Mouse (Mus musculus) gastrocnemius, postnatal 4 days (tissue): ENCODE measurements around the gene Hk1. TPM values are rescaled to one million over a fixed set of nuclear protein-coding genes. Genes with fewer than 3 reads are reported as not detected.
"Not testable (repeated sequence)": the region's sequence is repeated elsewhere in the genome, so short reads cannot be mapped to it uniquely, and the experiment has no call there.

Experiments used
- DNase-seq, 2 experiments: peaks; one replicate each; pipeline ENCODE4 v3.0.0; 2021 to 2022; ENCODE audit warnings: low spot score in 2 of 2, mixed read lengths in 2 of 2
- total RNA-seq, 2 experiments: library from RNA; stranded (reverse); gene quantifications; 2 replicates each; pipeline ENCODE4 v1.2.3; 2021

Hk1 gene
- total RNA-seq, 2 experiments from 2014 or later, result 26.1 to 27.2 TPM

DNA sequence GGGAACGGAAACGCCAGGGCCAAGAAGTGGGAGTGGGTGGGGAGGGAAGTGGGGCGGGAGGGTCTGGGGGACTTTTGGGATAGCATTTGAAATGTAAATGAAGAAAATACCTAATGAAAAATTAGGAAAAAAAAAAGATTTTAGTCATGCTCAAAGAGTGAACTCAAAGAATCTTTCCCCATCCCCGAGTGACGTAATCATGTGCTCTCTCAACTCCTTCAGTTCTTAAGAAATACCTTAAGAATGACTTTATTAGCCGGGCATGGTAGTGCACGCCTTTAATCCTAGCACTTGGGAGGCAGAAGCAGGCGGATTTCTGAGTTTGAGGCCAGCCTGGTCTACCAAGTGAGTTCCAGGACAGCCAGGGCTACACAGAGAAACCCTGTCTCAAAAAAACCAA is 56.9 kb downstream of the Hk1 start:
- not testable (repeated sequence) for DNase-seq

- no peak for DNase-seq
Observed at GRCm38 (mm10) chr10:62321457-62321856, 58.3 kb downstream of the Hk1 start.

DNA sequence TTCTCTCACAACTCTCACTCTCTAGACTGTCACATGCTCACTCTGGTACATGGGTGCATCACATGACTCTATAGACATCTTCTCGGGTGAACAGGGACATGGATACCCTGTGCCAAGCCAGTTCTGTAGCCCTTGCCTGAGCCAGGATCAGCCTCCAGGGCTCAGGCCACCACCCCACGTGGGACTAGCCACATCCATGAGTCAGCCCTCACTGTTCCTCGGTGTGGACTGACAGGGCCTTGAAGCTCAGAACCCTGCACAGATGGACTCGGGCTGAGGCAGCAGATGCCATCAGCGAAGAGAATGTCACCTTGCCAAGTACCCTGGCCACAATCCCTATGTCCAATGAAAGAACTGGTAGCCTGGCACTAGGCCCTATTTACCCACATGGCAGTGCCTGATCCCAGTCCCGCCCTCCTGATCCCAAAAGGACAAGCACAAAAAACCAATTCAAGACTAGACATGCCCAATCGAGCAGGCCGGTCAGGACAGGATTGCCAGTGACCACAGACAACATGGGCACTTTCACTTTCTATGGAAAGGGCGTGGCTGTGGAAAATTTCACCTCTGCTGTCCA is 59.2 kb downstream of the Hk1 start:
- no peak for DNase-seq

DNA sequence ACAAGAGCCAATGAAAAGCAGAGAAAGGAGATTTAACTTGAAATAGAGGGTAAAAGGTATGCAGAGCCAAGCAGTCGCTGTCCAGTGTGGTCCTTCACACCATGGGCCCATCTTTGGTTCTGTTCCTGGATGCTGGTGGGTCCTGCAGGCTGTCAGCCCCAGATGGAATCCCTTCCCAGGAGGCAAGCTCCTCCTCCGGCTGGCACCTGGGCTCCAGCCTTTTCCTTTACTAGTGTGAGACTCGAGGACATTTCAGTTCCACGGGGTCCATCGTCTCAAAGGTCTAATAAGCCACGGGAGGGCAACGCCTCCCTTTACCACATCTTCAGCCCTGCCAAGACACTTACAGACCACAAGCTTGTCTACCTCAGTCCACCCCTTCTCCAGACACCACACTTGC is 60.6 kb downstream of the Hk1 start:
- DNase-seq, result no peak

DNA sequence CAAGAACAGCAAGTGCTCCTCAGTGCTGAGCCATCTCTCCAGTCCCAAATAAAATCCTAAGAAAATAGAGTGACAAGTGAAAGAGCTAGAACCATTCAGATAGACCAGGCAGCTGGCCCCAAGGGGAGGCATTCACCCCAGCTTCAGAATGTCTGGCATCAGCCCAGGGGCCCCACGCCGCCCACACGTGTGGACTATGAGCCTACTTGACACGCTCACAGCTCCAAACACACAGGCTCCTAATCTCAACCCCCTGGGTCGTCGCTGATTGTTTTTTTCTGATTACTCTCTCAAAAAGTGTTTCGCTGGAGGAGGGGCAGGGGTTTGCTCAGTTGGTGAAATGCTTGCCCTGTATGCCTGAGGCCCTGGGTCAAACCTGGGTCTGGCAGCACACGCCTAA is 63.2 kb downstream of the Hk1 start:
- DNase-seq, result no peak

DNA sequence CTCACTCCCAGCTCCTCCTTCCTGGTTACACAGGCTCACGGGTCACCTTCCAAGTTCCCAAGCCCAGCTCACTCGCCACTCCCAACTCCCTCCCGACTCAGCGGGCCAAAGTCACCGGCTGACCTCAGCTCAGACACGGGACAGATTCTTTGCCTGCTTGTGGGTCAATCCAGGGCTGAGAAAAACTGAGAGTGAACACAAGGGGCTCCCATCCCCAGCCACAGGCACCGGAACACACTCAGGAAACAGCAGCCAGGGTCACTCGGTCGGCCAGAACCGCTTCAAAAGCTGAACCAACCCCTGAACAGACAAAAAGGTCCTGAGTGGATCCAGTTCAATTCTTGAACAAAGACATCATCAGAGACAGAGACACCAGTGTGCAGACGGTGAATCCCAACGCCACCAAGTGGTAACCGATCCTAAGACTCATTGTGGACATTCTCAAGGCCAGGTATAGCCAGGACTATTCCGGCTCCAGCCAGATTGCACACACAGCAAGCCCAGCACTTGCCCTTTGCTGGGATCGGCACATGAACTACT is 65.8 kb downstream of the Hk1 start:
- DNase-seq, result no peak

DNA sequence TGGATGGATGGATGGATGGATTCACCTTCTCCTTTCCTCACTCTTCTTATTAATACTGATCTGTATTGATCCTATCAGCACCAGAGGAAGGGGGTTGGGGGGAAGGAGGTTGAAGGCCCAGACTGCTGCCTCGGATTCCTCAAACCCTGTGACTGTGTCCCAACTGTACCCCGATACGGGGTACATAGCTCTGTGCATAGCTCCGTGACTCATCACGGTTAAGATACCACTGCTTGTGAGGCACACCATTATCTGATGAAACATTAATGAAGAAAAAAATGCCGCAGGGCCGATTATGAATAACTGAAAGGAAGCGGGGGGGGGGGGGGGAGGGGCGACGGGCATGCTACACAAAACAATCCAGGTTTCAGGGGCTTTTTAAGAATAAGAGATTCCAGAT is 66.6 kb downstream of the Hk1 start:
- DNase-seq, result no peak

- DNase-seq, result peak; percentile 38 to 62
Observed at GRCm38 (mm10) chr10:62311464-62311863, 68.2 kb downstream of the Hk1 start.

GRCm38 (mm10) chr10:62310259-62311039 is 69.3 kb downstream of the Hk1 start:
- no peak for DNase-seq

DNA sequence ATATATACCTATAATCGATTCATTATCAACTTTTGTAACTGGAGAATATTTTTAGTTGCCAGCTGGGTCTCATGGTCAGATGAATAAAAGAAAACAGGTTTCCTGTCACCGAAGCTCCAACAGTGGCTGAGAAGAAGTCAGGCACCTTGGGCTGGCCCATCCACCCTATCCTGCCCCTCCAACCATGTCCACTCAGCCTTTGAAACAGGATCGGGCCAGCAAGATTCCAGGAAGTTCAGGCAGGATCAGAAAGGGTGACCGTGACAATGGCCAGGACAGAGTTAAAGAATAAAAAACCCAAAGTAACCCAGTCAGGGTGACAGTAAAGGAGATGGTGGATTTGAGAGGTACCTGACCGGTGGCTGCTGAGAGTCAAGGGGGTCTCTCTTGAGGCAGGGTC is 70.1 kb downstream of the Hk1 start:
- no peak for DNase-seq

DNA sequence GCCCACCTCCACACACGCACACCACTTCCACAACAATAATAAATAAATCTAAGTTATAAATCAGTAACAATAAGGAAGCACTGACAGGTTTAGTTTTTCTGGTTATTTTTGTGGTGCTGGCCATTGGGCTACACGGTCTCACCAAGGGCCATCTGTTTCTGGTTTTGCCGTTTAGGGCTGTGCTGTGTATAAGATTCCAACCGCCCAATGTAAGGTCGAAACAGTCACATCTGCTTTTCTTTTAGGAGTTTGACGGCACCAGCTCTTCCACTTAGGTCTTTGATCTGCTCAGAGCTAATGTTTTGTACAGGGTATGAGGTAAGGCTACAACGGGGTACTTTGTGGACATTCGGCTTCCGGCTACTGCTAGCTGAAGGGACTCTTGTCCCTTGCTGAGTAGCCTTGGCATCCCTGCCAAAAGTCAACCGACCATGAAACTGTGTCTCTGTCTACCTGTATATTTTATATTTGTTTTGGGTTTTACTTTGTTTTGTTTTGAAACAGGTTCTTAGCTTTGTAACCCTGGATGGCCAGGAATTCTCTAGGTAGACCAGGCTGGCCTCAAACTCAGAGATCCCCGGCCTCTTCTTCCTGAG is 70.7 kb downstream of the Hk1 start:
- no peak for DNase-seq

GRCm38 (mm10) chr10:62306483-62306882 is 73.2 kb downstream of the Hk1 start:
- no peak for DNase-seq

DNA sequence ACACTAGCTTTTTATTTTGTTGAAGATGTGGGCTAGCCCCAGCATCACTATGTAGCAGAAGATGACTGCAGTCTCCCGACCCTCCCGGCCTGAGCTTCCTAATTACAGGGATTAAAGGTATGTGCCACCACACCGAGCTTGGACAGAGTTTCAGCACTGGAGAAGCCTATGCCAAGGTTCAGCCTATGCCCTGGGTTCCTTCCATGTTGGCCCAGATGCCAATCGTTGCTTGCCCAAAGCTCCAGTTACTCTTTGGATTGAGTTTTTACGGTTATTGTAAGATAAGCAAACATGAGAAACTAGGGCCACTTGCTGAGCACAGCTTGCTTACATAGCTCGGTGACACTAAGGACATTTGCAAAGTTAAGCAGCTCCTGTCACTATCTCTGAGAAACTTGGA is 74.6 kb downstream of the Hk1 start:
- no peak for DNase-seq

DNA sequence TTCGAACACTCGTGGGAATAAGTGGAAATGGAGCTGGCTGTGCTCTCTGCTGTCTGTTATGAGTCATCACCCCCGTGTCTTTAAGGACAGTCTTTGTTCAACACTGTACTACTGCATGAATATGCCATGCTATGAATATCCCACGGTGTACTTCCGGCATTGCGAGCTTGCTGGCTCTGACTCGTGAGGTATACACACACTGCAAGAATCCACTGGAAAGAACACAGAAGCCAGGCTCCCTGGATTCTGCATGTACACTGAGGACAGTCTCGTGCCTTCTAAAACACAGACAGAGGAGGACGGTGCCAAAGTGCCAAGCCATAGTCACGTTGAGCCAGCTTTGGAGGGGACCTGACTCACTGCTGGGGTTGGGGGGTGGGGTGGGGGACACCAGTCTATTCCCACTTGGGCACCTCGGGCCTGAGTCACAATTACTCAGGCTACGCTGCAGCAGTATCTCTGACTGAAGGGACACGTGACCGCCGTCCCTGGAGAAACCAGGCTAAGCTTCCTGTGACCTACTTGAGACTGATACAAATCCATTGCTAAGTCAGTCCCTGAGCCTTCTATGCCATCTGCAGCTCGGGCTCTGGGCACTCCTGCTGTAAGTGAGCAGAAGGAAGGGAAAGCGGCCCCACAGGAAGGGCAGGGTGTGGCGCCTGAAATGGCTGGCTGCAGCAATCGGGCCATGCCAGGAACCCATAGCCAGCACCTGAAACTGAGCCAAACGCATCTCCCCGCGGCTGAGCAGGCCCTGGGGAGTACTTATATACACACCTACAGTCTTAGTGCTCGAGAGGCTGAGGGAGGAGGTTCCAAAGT is 79.5 kb downstream of the Hk1 start:
- no peak for DNase-seq

DNA sequence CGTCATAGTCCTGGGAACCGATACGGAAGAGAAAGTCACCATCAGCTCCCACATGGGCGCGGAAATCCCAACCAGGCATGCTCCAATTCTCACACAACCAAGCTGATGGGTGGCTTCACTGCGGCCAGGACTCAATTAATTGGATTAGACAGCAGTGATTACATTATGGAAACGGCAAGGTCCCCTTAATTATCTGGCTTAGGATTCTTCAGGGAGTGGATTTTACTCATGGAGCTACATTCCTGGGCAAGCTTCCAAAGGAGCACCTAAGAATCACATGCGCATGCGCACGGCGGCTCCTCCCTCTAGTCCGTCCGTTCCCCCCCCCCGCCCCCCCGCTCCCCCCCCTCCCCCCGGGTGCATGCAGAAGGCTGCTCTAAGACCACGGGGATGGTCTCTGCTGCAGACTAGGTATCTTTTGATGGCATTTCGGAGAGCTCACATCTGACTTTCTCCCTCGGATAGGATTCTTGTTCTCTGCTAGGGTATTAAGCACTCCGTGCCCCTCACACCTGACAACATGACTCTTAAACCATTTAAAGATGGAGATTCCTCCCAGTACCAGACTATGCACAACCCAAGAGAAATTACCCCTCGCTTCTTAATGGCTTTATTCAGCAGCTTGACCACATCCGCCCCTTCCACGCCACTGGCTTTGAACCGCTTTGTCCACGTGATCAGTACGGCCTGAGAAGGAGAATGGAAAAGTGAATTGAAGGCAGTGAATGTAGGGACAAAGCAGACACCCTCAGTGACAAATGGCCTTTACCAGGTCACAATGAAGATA is 83.4 kb downstream of the Hk1 start:
- DNase-seq, result no peak

GRCm38 (mm10) chr10:62294112-62294511 is 85.6 kb downstream of the Hk1 start:
- no peak for DNase-seq

GRCm38 (mm10) chr10:62287460-62288124 is 92.1 kb downstream of the Hk1 start:
- DNase-seq, result no peak

GRCm38 (mm10) chr10:62283206-62283792 is 96.4 kb downstream of the Hk1 start:
- DNase-seq, result no peak

GRCm38 (mm10) chr10:62282782-62283181 is 96.9 kb downstream of the Hk1 start:
- no peak for DNase-seq

DNA sequence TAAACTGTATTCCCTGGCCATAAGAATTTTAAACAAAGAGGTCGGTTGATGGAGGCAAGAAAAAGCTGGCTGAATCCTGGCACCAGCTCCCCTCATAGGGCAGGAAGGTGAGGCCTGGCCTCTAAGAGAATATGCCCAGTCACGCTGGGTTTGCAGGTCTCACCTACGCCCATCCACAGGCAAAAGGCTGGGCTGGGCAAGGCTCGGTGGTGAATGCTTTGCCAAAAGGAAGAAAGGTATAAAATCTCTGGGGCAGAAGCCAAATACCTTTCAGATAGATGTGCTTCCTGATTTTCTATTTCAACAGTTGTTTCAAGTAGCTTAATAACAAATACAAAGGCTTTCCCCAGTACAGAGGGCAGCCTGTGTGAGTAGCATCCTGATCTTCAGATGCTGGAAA is 100.0 kb downstream of the Hk1 start:
- DNase-seq, result no peak
